ENCODE assay signal across 8 mouse cellular contexts in the genomic region with DNA sequence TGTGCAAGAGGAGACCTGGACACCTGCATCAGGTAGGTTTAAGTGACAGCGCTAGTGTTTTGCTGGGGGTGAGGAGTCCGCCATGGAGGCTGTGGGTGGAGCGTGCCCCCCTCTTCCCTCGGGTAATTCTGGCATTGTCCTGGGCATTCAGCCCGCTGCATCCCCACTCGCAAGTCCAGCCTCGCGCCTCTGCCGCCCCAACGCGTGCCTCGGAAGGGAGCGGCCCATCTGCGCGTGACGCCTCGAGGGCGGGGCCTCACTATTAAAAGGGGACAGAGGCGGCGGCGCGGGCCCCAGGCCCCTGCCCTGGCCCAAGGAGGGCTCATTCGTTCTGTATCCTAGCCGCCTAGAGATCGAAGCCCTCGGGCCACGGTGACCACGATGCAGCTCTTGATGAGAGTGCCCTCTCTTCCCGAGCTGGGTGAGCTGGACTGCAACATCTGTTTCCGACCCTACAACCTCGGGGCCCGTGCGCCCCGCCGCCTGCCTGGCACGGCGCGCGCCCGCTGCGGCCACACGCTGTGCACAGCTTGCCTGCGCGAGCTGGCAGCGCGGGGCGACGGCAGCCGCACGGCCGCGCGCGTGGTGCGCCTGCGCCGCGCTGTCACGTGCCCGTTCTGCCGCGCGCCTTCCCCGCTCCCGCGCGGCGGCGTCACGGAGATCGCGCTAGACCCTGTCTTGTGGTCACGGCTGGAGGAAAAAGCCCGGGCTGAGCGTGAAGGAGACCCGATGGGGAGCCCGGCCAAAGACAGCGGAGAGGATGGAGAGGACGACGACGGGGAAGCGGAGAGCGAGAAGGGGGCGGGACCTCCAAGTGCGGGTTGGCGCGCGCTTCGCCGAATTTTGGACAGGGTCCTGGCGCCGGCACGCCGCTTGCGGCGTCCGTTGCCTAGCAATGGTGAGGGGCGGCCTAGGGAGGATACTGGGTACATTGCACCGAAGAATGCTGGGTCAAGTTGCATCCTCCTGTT. TPM values are rescaled to one million over a fixed set of nuclear protein-coding genes. Genes with fewer than 3 reads are reported as not detected.
DNase-seq lines count a peak whose midpoint lies in the region; ATAC-seq and TF ChIP-seq lines count a peak whose summit lies in the region.

A gene (plus strand): TSS at position 301 of the 971 bp plus-strand sequence.

- peak within 1 kb of the TSS; percentile 80 for H3K9ac ChIP-seq in MEL (ENCODE audit: control insufficient read depth, low read depth, low read length, poor library complexity, severe bottlenecking)
- peak within 1 kb of the TSS; percentile 71 for H3K9ac ChIP-seq in hindbrain, embryonic 12.5 days
- peak within 1 kb of the TSS; percentile 34 for H3K9ac ChIP-seq in lung, postnatal 0 days (replicated peaks; ENCODE audit: low read depth)

- peaks cover 0 to 2% of the 10 kb centered on the region in 2 experiments; a peak in 1 of 4 replicates for H3K36me3 ChIP-seq in MEL (ENCODE audit: control insufficient read depth in 1 of 2, insufficient read depth in 2 of 2, low read length in 2 of 2)
- H3K36me3 ChIP-seq in hindbrain, embryonic 12.5 days = peaks cover 27% of the 10 kb centered on the region
- H3K36me3 ChIP-seq in lung, postnatal 0 days (ENCODE audit: insufficient read depth, low read length) = 0 out of 2 replicates have a peak, but pooled peaks cover 5% of the 10 kb centered on the region
- H3K36me3 ChIP-seq in thymus, adult 2 months (ENCODE audit: control insufficient read depth, insufficient read depth, low read length) = peaks cover 5% of the 10 kb centered on the region; the same call in 1 of the 2 replicates

- ATAC-seq in hindbrain, embryonic 12.5 days (ENCODE audit: low FRiP score) = peak; percentile 87
- ATAC-seq in lung, postnatal 0 days = peak; percentile 92

- peak; percentile 77 for DNase-seq in MEL (ENCODE audit: low read depth, low spot score)
- DNase-seq in cerebellum, postnatal 25 days = peak; percentile 87 to 88
- DNase-seq in frontal cortex, postnatal 14 days (ENCODE audit: low spot score in 2 of 2) = peak; percentile 68 to 73
- peak; percentile 78 to 88 for DNase-seq in layer of hippocampus, postnatal 14 days (ENCODE audit: low spot score in 2 of 2)
- peak; percentile 62 for DNase-seq in lung, postnatal 0 days (ENCODE audit: low spot score)
- DNase-seq in ovary, postnatal 10 days (ENCODE audit: low spot score) = peak; percentile 72
- DNase-seq in thymus, adult 2 months = peak; percentile 75

- H3K27ac ChIP-seq in MEL (ENCODE audit: control insufficient read depth, low read depth, low read length) = no peak within 1 kb of the TSS
- peak within 1 kb of the TSS; percentile 88 for H3K27ac ChIP-seq in hindbrain, embryonic 12.5 days
- peak within 1 kb of the TSS; percentile 57 for H3K27ac ChIP-seq in lung, postnatal 0 days (ENCODE audit: low read length)
- no peak within 1 kb of the TSS for H3K27ac ChIP-seq in thymus, adult 2 months (ENCODE audit: control insufficient read depth, insufficient read depth, low read length)

- no peak for TF ChIP-seq RAD21 in MEL (IDR thresholded peaks at IDR 0.05; ENCODE audit: low read depth, low read length)

- no peaks in the 10 kb centered on the region; the same call in 1 of the 2 replicates for H3K79me2 ChIP-seq in MEL (ENCODE audit: control insufficient read depth, insufficient read depth, low read length, poor library complexity)

- H3K4me3 ChIP-seq in MEL (ENCODE audit: control insufficient read depth in 1 of 2, insufficient read depth in 1 of 2, low read depth in 2 of 2, low read length in 2 of 2) = peak within 1 kb of the TSS; percentile 50 to 60
- peak within 1 kb of the TSS; percentile 52 for H3K4me3 ChIP-seq in hindbrain, embryonic 12.5 days
- peak within 1 kb of the TSS; percentile 50 for H3K4me3 ChIP-seq in lung, postnatal 0 days (ENCODE audit: low read depth, low read length)
- H3K4me3 ChIP-seq in thymus, adult 2 months (ENCODE audit: control insufficient read depth, insufficient read depth, low read length) = peak within 1 kb of the TSS; percentile 90

- no peaks in the 10 kb centered on the region for H3K27me3 ChIP-seq in MEL (ENCODE audit: control insufficient read depth in 1 of 2, insufficient read depth in 2 of 2, low read length in 2 of 2)
- peaks cover 15% of the 10 kb centered on the region for H3K27me3 ChIP-seq in hindbrain, embryonic 12.5 days
- no peaks in the 10 kb centered on the region for H3K27me3 ChIP-seq in lung, postnatal 0 days (replicated peaks; ENCODE audit: insufficient read depth, low read length)
- H3K27me3 ChIP-seq in thymus, adult 2 months (ENCODE audit: control insufficient read depth, insufficient read depth, low read length) = no peaks in the 10 kb centered on the region

- 2% methylated on average over 98 of the region's 99 CpGs for WGBS in hindbrain, embryonic 12.5 days
- WGBS in lung, postnatal 0 days = 2% methylated on average over 93 of the region's 99 CpGs
- 3% methylated on average over 99 of the region's 99 CpGs for WGBS in thymus, adult 2 months

- TF ChIP-seq CTCF in MEL (IDR thresholded peaks at IDR 0.05 in 2 of 3, conservative IDR thresholded peaks at IDR 0.05 in 1 of 3; ENCODE audit: control insufficient read depth in 1 of 3, insufficient read depth in 1 of 3, low read depth in 2 of 3, low read length in 3 of 3, poor library complexity in 1 of 3, severe bottlenecking in 1 of 3) = no peak
- no peak for TF ChIP-seq CTCF in lung, postnatal 0 days (IDR thresholded peaks at IDR 0.05)
- peak; percentile 30; the same call in 1 of the 2 replicates for TF ChIP-seq CTCF in thymus, adult 2 months (IDR thresholded peaks at IDR 0.05; ENCODE audit: borderline replicate concordance, control insufficient read depth, extremely low read depth, insufficient read depth, low read length, poor library complexity)

- no peak for TF ChIP-seq EP300 in MEL (IDR thresholded peaks at IDR 0.05; ENCODE audit: low read depth in 1 of 2, low read length in 2 of 2)
- TF ChIP-seq EP300 in lung, postnatal 0 days (IDR thresholded peaks at IDR 0.05) = no peak

- peaks cover 0 to 10% of the 10 kb centered on the region in 2 experiments; a peak in 3 of 4 replicates for H3K4me1 ChIP-seq in MEL (ENCODE audit: control insufficient read depth in 1 of 2, insufficient read depth in 2 of 2, low read length in 2 of 2)
- H3K4me1 ChIP-seq in hindbrain, embryonic 12.5 days = peaks cover 14% of the 10 kb centered on the region
- peaks cover 8% of the 10 kb centered on the region for H3K4me1 ChIP-seq in lung, postnatal 0 days (ENCODE audit: insufficient read depth, low read depth, low read length)
- peaks cover 15% of the 10 kb centered on the region for H3K4me1 ChIP-seq in thymus, adult 2 months (replicated peaks; ENCODE audit: control insufficient read depth, insufficient read depth, low read length)

- H3K9me3 ChIP-seq in MEL (replicated peaks; ENCODE audit: insufficient read depth, low read length) = no peaks in the 10 kb centered on the region
- H3K9me3 ChIP-seq in hindbrain, embryonic 12.5 days (replicated peaks) = no peaks in the 10 kb centered on the region
- no peaks in the 10 kb centered on the region for H3K9me3 ChIP-seq in lung, postnatal 0 days (ENCODE audit: low read length)

- H3K4me2 ChIP-seq in hindbrain, embryonic 12.5 days (replicated peaks) = peak within 1 kb of the TSS; percentile 77
- peak within 1 kb of the TSS; percentile 73 for H3K4me2 ChIP-seq in lung, postnatal 0 days (replicated peaks; ENCODE audit: low read depth, low read length)

- peak; percentile 46 to 54; a peak in 1 of 4 replicates for TF ChIP-seq POLR2A in MEL (IDR thresholded peaks at IDR 0.05; ENCODE audit: control insufficient read depth in 1 of 2, insufficient read depth in 1 of 2, low read depth in 1 of 2, low read length in 2 of 2, poor library complexity in 1 of 2)
- no peak for TF ChIP-seq POLR2A in thymus, adult 2 months (IDR thresholded peaks at IDR 0.05; ENCODE audit: control insufficient read depth, extremely low read depth, insufficient read depth, low read length, poor library complexity)

TF ChIP-seq in MEL, 35 proteins besides CTCF, POLR2A, EP300 and RAD21:
- TF ChIP-seq HCFC1 (IDR thresholded peaks at IDR 0.05; ENCODE audit: low read depth, low read length) (0 out of 2 replicates have a peak, but pooled peaks have one; percentile 12), MAX (IDR thresholded peaks at IDR 0.05; ENCODE audit: low read length) (peak; percentile 95), BHLHE40 (IDR thresholded peaks at IDR 0.05; ENCODE audit: borderline replicate concordance, low read depth, low read length) (peak; percentile 84; the same call in 1 of the 2 replicates), ZNF384 (IDR thresholded peaks at IDR 0.05; ENCODE audit: low read depth, low read length) (no peak), SIN3A (IDR thresholded peaks at IDR 0.05; ENCODE audit: low read length) (peak; percentile 67), TCF12 (IDR thresholded peaks at IDR 0.05; ENCODE audit: low read depth, low read length) (no peak), NRF1 (IDR thresholded peaks at IDR 0.05; ENCODE audit: insufficient read depth, low read depth, low read length, poor library complexity, severe bottlenecking) (peak; percentile 84), E2F4 (IDR thresholded peaks at IDR 0.05; ENCODE audit: borderline replicate concordance, low read depth, low read length) (peak; percentile 69; the same call in 1 of the 2 replicates), USF2 (IDR thresholded peaks at IDR 0.05; ENCODE audit: borderline replicate concordance in 1 of 2, insufficient read depth in 1 of 2, low read depth in 1 of 2, low read length in 2 of 2) (peak; percentile 49 to 83; a peak in 3 of 4 replicates), ZMIZ1 (IDR thresholded peaks at IDR 0.05; ENCODE audit: low read depth, low read length) (no peak), MXI1 (IDR thresholded peaks at IDR 0.05; ENCODE audit: low read depth, low read length) (peak; percentile 82), NELFE (IDR thresholded peaks at IDR 0.05; ENCODE audit: low read depth, low read length) (peak; percentile 60), CHD2 (IDR thresholded peaks at IDR 0.05; ENCODE audit: low read length) (no peak), USF1 (IDR thresholded peaks at IDR 0.05; ENCODE audit: low read depth, low read length) (peak; percentile 96)

RNA-seq across cellular contexts. Expression of the gene that starts here (rescaled TPM):
- 6.4 and 11.5 TPM in 2 replicates for total RNA-seq in MEL (2012; rRNA removed)
- 10 to 100 TPM in 1 of 2 experiments, not detected in 1; 12.4 TPM for polyA plus RNA-seq in MEL (2012; ENCODE audit: insufficient read depth in 1 of 2, insufficient read length in 2 of 2, low read depth in 1 of 2, low replicate concordance in 2 of 2, missing spikeins in 1 of 2)
- polyA plus RNA-seq in hindbrain, embryonic 12.5 days (2016; fragmentation: Nextera tagmentation; extraction: Ambion mirVana) = 49.0 and 54.6 TPM in 2 replicates
- 10 to 100 TPM; 71.7 to 76.9 TPM for total RNA-seq in layer of hippocampus, postnatal 14 days (2021)
- 5.7 and 6.6 TPM in 2 replicates for polyA plus RNA-seq in lung, postnatal 0 days (2015; fragmentation: Nextera tagmentation; extraction: Ambion mirVana)
- 3.3 and 4.1 TPM in 2 replicates for polyA plus RNA-seq in thymus, adult 2 months (2012; rRNA removed)

Comparison
In these comparisons a context has a peak if more than half of its experiments do, and no peak if none do; other contexts are left out.
1. H3K27ac ChIP-seq: peak in hindbrain, embryonic 12.5 days (single experiment) and lung, postnatal 0 days (single experiment); none in MEL (single experiment) and thymus, adult 2 months (single experiment).
2. Peak in every context shown above with its lines, with median percentiles within 50 percentile points of each other: DNase-seq, H3K4me3 ChIP-seq and H3K9ac ChIP-seq.